Mouse (Mus musculus) kidney, postnatal 10 days (tissue): ENCODE measurements around the gene Zfp617.
A peak's percentile ranks its signal among the peaks of the same experiment; 100 is the strongest.
"Not testable (repeated sequence)": the region's sequence is repeated elsewhere in the genome, so short reads cannot be mapped to it uniquely, and the experiment has no call there.

Source experiments
- DNase-seq: peaks from one replicate; pipeline ENCODE4 v3.0.0; 2021; ENCODE audit warnings: mixed read lengths

Zfp617 gene

GRCm38 (mm10) chr8:71908309-71909261, at the start of gene Zfp617, which contains the start of gene Zfp882:
Zfp617 (plus strand) TSS chr8:71908635.
Zfp882 (plus strand) TSS chr8:71908608.
- peak; percentile 92 for DNase-seq

GRCm38 (mm10) chr8:71861551-71861950, 46.9 kb upstream of the Zfp617 start:
- DNase-seq: not testable (repeated sequence)

- not testable (repeated sequence) for DNase-seq
These were observed 46.4 kb upstream of the Zfp617 start for GRCm38 (mm10) chr8:71862038-71862437.

- peak; percentile 75 for DNase-seq
These were observed 26.7 kb upstream of the Zfp617 start, which contains the start of gene Zfp709 for GRCm38 (mm10) chr8:71881618-71882274. Zfp709 (plus strand) TSS chr8:71882019.

GRCm38 (mm10) chr8:71900666-71901065, 7.8 kb upstream of the Zfp617 start:
- DNase-seq: not testable (repeated sequence)

GRCm38 (mm10) chr8:71903084-71903483, 5.4 kb upstream of the Zfp617 start:
- not testable (repeated sequence) for DNase-seq

- DNase-seq: no peak
These were observed 1.6 kb upstream of the Zfp617 start for GRCm38 (mm10) chr8:71906809-71907208.

GRCm38 (mm10) chr8:71907798-71908257, 607 bp upstream of the Zfp617 start:
- peak; percentile 10 for DNase-seq

- no peak for DNase-seq
These were observed 3.9 kb downstream of the Zfp617 start for GRCm38 (mm10) chr8:71912286-71912685.

GRCm38 (mm10) chr8:71922567-71923401, 14.3 kb downstream of the Zfp617 start:
- peak; percentile 97 for DNase-seq

- DNase-seq: no peak
These were observed 17.4 kb downstream of the Zfp617 start for GRCm38 (mm10) chr8:71925791-71926190.

GRCm38 (mm10) chr8:71926551-71926950, 18.1 kb downstream of the Zfp617 start:
- no peak for DNase-seq

- DNase-seq: no peak
These were observed 19.3 kb downstream of the Zfp617 start for GRCm38 (mm10) chr8:71927779-71928178.

- DNase-seq: not testable (repeated sequence)
These were observed 29.6 kb downstream of the Zfp617 start for GRCm38 (mm10) chr8:71938037-71938436.

- DNase-seq: no peak
These were observed 32.1 kb downstream of the Zfp617 start for GRCm38 (mm10) chr8:71940293-71941208.

GRCm38 (mm10) chr8:71941776-71942175, 33.3 kb downstream of the Zfp617 start:
- DNase-seq: no peak

- no peak for DNase-seq
These were observed 40.2 kb downstream of the Zfp617 start for GRCm38 (mm10) chr8:71948624-71949023.

GRCm38 (mm10) chr8:71950482-71951221, 42.2 kb downstream of the Zfp617 start, which contains the start of gene Zfp961:
Zfp961 (plus strand) TSS chr8:71951038.
- DNase-seq: peak; percentile 99

- peak; percentile 24 for DNase-seq
These were observed 43.2 kb downstream of the Zfp617 start for GRCm38 (mm10) chr8:71951436-71952161.

GRCm38 (mm10) chr8:71952489-71952888, 44.1 kb downstream of the Zfp617 start:
- no peak for DNase-seq
